Mouse (Mus musculus) liver, embryonic 15.5 days (tissue): ENCODE results near the gene Nr0b2. TPM values are rescaled to one million over a fixed set of nuclear protein-coding genes. Genes with fewer than 3 reads are reported as not detected.

Experiments used
- ATAC-seq: fragments of 200-750 bp; cut with Nextera tagmentation; 2 replicates; pipeline ENCODE4 v1.8.0; 2017; ENCODE audit warnings: moderate number of reproducible peaks, mild to moderate bottlenecking, moderate library complexity; ENCODE audit not compliant: insufficient read depth
- H3K27ac ChIP-seq: fragments of 300-500 bp; sonication (generic); replicated peaks from 2 replicates; pipeline ENCODE4 v1.5.1; 2015; ENCODE audit warnings: mild to moderate bottlenecking, inconsistent platforms
- H3K27me3 ChIP-seq: fragments of 300-500 bp; sonication (generic); 2 replicates; pipeline ENCODE4 v1.6.1; 2015; ENCODE audit warnings: mild to moderate bottlenecking, inconsistent platforms
- H3K36me3 ChIP-seq: fragments of 300-500 bp; sonication (generic); replicated peaks from 2 replicates; pipeline ENCODE4 v1.6.1; 2015; ENCODE audit warnings: moderate library complexity, mild to moderate bottlenecking, inconsistent platforms
- H3K4me1 ChIP-seq: fragments of 300-500 bp; sonication (generic); replicated peaks from 2 replicates; pipeline ENCODE4 v1.6.1; 2015; ENCODE audit warnings: inconsistent platforms
- H3K4me2 ChIP-seq: fragments of 300-500 bp; sonication (generic); 2 replicates; pipeline ENCODE4 v1.6.1; 2015; ENCODE audit warnings: moderate library complexity, mild to moderate bottlenecking, inconsistent platforms
- H3K4me3 ChIP-seq: fragments of 300-500 bp; sonication (generic); replicated peaks from 2 replicates; pipeline ENCODE4 v1.5.1; 2015; ENCODE audit warnings: mild to moderate bottlenecking, inconsistent platforms
- H3K9ac ChIP-seq: fragments of 300-500 bp; sonication (generic); 2 replicates; pipeline ENCODE4 v1.6.1; 2015; ENCODE audit warnings: moderate library complexity, mild to moderate bottlenecking, inconsistent platforms
- H3K9me3 ChIP-seq: fragments of 300-500 bp; sonication (generic); replicated peaks from 2 replicates; pipeline ENCODE4 v1.6.1; 2016; ENCODE audit warnings: inconsistent platforms
- WGBS: fragments of 180-500 bp; shearing (Covaris S2); methylation state at CpG from one replicate; pipeline ENCODE4 v1.1.7; 2015; ENCODE audit warnings: mixed read lengths; ENCODE audit not compliant: insufficient replicate concordance; 5-methylcytosine and 5-hydroxymethylcytosine counted together
- polyA plus RNA-seq: library from polyadenylated mRNA; unstranded; fragments of >200 nt; fragmentation: Nextera tagmentation; extraction: Ambion mirVana; gene quantifications from 2 replicates; pipeline ENCODE4 v1.2.1, GENCODE M21; 2015

Gene Nr0b2
- polyA plus RNA-seq, 1 experiment from 2014 or later = 0.97 TPM

DNA sequence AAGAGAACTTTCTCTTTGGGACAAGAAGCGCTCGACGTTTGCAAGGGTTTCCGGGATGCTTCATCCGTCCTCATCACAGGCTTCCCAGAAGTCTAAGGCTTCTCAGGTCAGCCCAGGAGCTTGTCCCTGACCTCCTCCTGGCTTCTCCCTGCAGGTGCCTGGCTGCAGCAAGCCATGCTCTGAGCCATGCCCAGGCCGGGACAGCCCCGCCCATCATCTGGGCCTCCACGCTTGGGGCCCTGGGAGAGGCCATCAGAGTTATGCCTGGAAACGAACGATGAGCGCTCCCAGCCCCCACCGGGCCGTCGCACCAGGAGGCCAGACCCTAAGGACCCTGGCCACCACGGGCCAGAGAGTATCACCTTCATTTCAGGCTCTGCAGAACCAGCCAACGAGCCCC lies 25.4 kb upstream of the Nr0b2 start:
- H3K4me3 ChIP-seq = no peak overlapping the region
- H3K9me3 ChIP-seq = no peaks in the 10 kb centered on the region
- H3K4me2 ChIP-seq = no peak overlapping the region
- H3K27me3 ChIP-seq = peaks cover under 1% of the 10 kb centered on the region; the same call in 1 of the 2 replicates
- H3K4me1 ChIP-seq = 0 out of 2 replicates have a peak, but pooled peaks cover 6% of the 10 kb centered on the region
- no peak for ATAC-seq
- no peak overlapping the region for H3K27ac ChIP-seq
- peaks cover 32% of the 10 kb centered on the region for H3K36me3 ChIP-seq
- 63% methylated on average over 16 of the region's 16 CpGs for WGBS
- no peak overlapping the region for H3K9ac ChIP-seq

DNA sequence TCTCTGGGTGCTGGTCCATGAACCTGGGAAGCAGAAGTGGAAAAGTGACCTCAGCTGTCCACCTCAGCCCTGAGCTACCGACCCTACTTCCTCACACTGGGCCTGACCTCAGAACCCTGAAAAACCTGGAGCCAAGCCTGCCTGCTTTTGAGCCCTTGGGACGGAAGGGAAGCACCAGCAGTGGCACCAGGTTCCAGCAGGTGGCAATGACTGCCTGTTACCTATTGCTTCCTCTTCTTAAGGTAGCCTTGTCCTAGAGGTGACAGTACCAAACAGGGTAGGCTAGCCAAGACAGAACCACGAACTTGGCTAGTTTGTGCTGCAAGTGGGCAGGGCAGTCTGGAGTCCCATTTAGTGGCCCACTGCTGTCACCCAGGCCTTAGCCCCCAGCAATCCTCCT lies 20.4 kb upstream of the Nr0b2 start:
- H3K36me3 ChIP-seq = peaks cover 81% of the 10 kb centered on the region
- no peak for ATAC-seq
- no peak overlapping the region for H3K4me3 ChIP-seq

DNA sequence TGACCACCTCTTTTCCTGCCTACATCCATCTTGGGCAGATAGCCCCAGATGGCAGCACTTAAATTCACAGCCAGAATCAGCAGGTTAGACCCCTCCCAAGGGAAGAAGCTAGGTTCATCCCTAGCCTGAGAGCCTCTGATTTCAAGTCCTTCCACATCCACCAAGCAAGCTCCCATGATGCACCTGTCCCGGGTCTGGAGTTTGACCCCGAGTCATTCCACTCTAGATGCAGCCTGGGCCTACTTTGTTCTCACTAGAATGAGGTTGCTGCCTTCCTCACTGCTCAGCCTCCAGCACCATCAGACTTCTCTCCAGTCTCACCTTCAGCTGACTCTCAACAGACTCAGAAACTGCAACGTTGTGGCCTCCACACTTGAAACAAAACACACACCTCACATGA lies 17.1 kb upstream of the Nr0b2 start:
- Histone ChIP-seq H3K36me3 (peaks cover 99% of the 10 kb centered on the region), H3K4me2 (no peak overlapping the region), H3K27me3 (no peaks in the 10 kb centered on the region), H3K9ac (no peak overlapping the region), H3K27ac (no peak overlapping the region), H3K4me3 (no peak overlapping the region), H3K4me1 (no peaks in the 10 kb centered on the region), H3K9me3 (no peaks in the 10 kb centered on the region)
- 68% methylated on average over 3 of the region's 3 CpGs for WGBS
- no peak for ATAC-seq

More for the DNA sequence above, 20.4 kb upstream of the Nr0b2 start:
- Histone ChIP-seq H3K4me2 (no peak overlapping the region), H3K27me3 (no peaks in the 10 kb centered on the region), H3K9ac (no peak overlapping the region), H3K4me1 (0 out of 2 replicates have a peak, but pooled peaks cover 5% of the 10 kb centered on the region), H3K9me3 (no peaks in the 10 kb centered on the region), H3K27ac (no peak overlapping the region)
- 68% methylated on average over 3 of the region's 3 CpGs for WGBS

DNA sequence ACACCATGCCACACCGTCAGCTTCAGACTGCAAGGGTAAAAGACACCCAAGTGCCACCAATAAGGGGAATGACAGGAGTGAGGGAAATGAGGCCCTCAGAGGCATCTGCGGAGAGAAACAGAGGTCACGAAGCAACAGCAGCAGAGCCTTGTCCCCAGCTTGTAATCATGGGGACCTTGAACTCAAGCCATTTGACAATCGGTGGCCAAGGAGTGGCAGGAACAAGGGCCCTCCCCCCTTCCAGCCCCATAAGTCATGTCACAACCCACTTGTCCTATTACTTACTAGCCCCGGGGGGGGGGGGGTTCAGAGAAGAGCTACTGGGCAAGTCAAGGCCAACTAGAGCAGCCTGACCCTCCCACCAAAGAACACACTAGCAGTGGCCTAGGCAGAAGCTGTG lies 16.5 kb upstream of the Nr0b2 start:
- Histone ChIP-seq H3K27ac (no peak overlapping the region), H3K9me3 (no peaks in the 10 kb centered on the region), H3K9ac (no peak overlapping the region), H3K4me1 (no peaks in the 10 kb centered on the region), H3K36me3 (peaks cover 99% of the 10 kb centered on the region), H3K4me2 (no peak overlapping the region), H3K27me3 (no peaks in the 10 kb centered on the region), H3K4me3 (no peak overlapping the region)
- 72% methylated on average over 5 of the region's 5 CpGs for WGBS
- no peak for ATAC-seq

DNA sequence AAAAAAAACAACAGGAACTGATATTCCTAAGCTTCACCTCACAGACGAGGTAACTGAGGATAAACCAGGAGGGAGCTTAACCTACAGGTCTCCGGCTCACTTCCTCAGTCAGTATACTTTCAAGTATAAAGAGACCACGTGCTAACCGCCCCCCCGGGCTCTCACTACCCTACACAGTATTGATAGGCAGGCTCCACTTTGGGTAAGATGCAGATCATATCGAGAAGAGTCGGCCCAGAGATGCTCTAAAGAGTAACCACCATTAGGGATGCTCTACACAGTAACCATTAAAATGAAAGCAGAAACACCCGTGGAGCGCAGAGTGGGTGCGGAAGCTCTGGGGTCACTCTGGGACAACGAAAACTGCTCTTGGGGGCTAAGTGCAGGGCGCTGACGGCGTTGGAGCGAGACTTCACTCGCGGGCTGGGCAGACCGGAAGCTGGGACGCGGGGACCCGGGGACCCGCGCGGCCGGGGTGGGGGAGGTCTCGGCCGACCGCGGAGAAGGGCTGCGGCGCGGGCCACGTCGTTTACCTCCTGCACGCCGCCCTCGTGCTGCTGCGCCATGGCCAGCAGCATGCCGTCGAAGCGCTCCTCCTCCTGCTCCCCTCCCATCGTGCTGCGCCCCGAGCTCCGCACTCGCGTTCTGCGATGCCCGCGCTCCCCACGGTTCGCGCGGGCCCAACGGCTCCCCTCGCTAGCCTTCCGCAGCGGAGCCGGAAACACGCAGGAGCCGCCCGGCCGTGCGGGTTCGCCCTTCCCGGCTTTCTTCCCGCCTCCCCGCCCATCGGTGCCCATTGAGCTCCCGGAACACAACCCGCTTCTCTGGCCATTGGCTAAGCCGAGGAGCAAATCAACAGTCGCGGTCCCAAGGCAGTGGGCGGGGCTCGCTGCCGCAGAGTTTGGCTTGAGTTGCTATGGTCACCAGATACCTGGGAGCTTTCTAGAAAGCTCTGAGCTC lies 7.6 kb upstream of the Nr0b2 start, which contains the start of gene Nudc:
Gene Nudc (minus strand): TSS at position 725 of the 960 bp plus-strand sequence.
- Histone ChIP-seq H3K9ac (peak within 1 kb of the TSS; percentile 87), H3K9me3 (no peaks in the 10 kb centered on the region), H3K4me3 (peak within 1 kb of the TSS; percentile 95), H3K27me3 (no peaks in the 10 kb centered on the region), H3K27ac (peak within 1 kb of the TSS; percentile 70), H3K4me2 (peak within 1 kb of the TSS; percentile 80), H3K4me1 (peaks cover 23% of the 10 kb centered on the region), H3K36me3 (peaks cover 30% of the 10 kb centered on the region)
- ATAC-seq = peak; percentile 99
- under 1% methylated on average over 77 of the region's 77 CpGs for WGBS

DNA sequence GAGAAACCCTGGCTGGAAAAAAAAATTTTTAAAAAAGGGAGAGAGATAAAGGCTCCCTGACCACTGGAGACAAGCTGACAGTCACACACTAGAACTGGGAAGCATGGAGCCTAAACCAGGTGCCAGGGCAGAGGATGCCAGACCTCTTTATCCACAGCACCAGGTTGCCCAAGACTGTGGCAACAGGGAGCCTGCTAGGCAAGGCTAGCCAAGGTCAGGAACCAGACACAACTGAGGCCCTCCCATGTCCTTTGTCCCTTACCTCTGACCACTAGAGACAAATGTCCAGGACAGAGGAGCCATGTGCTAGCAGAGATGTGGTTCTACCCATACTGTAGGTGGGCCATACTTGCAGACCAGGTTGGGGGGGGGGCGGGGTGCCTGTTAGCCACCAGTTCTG lies 1.1 kb upstream of the Nr0b2 start:
- 53% methylated on average over 1 of the region's 1 CpGs for WGBS
- H3K27ac ChIP-seq = no peak overlapping the region

DNA sequence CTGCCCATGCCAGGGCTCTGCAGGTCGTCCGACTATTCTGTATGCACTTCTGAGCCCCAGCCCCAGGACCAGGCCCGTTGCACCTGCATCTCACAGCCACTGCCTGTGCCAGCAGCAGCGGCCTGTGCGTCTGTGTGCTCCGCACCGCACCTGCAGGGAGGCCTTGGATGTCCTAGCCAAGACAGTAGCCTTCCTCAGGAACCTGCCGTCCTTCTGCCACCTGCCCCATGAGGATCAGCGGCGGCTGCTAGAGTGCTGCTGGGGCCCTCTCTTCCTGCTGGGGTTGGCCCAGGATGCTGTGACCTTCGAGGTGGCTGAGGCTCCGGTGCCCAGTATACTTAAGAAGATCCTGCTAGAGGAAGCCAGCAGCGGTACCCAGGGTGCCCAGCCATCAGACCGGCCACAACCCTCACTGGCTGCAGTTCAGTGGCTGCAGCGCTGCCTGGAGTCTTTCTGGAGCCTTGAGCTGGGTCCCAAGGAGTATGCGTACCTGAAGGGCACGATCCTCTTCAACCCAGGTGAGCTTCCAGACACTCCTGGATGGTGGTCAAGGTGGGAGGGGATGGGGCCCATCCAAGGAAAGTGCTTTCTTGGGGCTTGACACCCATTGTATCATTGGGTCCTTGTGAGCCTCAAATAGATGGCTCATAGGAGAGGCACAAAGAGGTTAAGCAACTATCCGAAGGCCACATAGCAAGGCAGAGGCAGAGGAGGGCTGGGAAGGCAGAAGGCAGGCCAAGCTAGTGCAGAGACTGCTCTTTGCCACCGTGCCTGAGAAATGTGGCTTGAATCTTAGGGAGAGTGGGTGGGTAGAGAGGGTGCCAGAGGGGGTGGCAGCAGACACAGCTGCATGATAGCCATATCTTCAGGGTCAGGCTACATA lies 513 bp downstream of the Nr0b2 start:
- Histone ChIP-seq H3K4me3 (no peak overlapping the region; the same call in 1 of the 2 replicates), H3K27ac (no peak overlapping the region)

More for the DNA sequence above, 1.1 kb upstream of the Nr0b2 start:
- Histone ChIP-seq H3K4me2 (no peak overlapping the region), H3K36me3 (no peaks in the 10 kb centered on the region), H3K9me3 (no peaks in the 10 kb centered on the region), H3K4me3 (no peak overlapping the region), H3K27me3 (no peaks in the 10 kb centered on the region; the same call in 1 of the 2 replicates), H3K4me1 (peaks cover 23% of the 10 kb centered on the region), H3K9ac (no peak overlapping the region)
- ATAC-seq = no peak

DNA sequence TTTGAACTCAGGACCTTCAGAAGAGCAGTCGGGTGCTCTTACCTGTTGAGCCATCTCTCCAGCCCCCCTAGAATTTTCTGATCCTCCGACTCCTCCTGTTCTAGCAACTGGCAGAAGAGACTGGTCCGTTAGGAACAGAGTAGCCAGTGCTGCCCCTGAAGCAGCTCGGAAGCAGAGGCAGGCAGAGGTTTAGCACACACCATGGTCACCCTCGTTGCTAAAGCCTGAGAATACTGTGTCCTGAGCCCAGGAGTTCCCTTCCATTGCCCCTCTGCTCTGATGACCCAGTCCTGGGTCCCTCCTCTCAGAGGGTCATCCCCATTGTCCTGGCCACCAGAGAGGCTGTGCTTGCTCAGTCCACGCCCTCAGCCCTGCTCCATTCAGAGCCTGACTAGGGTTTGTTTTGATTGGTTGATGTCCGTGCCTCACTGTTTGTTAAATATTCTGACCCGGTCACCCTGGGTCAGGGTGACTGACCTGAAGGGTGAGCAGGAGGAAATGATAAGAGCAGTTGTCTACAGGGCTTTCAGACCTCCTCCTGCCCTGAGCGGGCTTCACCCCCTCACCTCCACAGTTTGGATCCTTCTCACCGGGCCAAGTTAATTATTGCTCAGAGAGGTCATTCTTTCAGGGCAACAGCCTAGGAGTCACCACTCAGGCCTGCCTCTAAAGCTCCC lies 4.0 kb downstream of the Nr0b2 start:
- Histone ChIP-seq H3K4me2 (0 out of 2 replicates have a peak overlapping the region, but pooled peaks have one; percentile 11), H3K9ac (no peak overlapping the region), H3K4me3 (no peak overlapping the region), H3K9me3 (no peaks in the 10 kb centered on the region), H3K4me1 (peaks cover 20% of the 10 kb centered on the region), H3K27ac (peak overlapping the region; percentile 45; the same call in 1 of the 2 replicates), H3K36me3 (no peaks in the 10 kb centered on the region), H3K27me3 (no peaks in the 10 kb centered on the region; the same call in 1 of the 2 replicates)
- WGBS = 50% methylated on average over 10 of the region's 10 CpGs
- ATAC-seq = peak; percentile 89

More for the DNA sequence above, 513 bp downstream of the Nr0b2 start:
- peaks cover 23% of the 10 kb centered on the region for H3K4me1 ChIP-seq
- H3K36me3 ChIP-seq = no peaks in the 10 kb centered on the region
- no peak for ATAC-seq
- no peak overlapping the region for H3K9ac ChIP-seq
- H3K27me3 ChIP-seq = no peaks in the 10 kb centered on the region; the same call in 1 of the 2 replicates
- H3K9me3 ChIP-seq = no peaks in the 10 kb centered on the region
- peak overlapping the region; percentile 32 for H3K4me2 ChIP-seq
- 43% methylated on average over 19 of the region's 19 CpGs for WGBS

DNA sequence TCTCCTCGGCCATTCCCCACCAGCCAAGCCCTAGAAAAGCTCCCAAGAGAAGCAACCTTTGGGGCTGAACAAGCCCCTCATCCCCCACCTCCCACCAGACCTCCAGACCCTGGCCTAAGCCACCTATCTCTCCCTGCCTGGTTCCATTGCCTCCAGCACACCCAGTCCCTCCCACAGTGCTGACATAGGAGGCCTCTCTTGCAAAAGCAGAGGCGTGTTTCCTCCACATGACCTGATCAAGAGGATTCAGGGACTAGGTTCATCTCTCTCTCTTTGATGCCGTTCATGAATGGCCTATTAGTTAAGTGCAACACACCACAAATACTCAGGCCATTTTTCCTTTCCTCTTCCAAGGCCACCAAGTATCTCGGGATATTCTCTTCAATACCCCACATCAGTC lies 6.7 kb downstream of the Nr0b2 start:
- Histone ChIP-seq H3K4me3 (no peak overlapping the region), H3K9me3 (no peaks in the 10 kb centered on the region), H3K27ac (no peak overlapping the region), H3K27me3 (no peaks in the 10 kb centered on the region), H3K4me1 (no peaks in the 10 kb centered on the region; the same call in 1 of the 2 replicates), H3K9ac (no peak overlapping the region), H3K4me2 (no peak overlapping the region), H3K36me3 (no peaks in the 10 kb centered on the region)
- ATAC-seq = no peak
- WGBS = 65% methylated on average over 4 of the region's 4 CpGs

DNA sequence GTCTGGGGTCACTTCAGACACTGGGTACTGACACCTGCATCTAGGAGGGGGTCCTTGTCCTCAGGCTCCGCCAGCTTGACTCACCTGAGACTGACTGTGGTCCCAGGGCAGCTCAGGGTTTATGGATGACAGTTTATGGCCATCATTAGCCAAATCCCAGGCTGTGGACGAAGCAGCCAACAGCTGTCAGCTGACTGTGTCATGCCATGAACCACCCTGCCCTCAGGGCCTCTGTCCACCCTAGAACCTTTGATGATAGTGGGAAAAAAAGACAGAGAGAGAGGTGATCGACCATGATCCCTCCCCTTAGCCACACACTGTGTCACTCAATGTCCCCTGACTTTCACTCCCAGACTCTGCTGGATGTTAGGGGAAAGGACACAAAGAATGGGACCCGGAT lies 8.4 kb downstream of the Nr0b2 start:
- Histone ChIP-seq H3K9me3 (no peaks in the 10 kb centered on the region), H3K4me3 (no peak overlapping the region), H3K36me3 (no peaks in the 10 kb centered on the region), H3K27ac (no peak overlapping the region), H3K27me3 (no peaks in the 10 kb centered on the region), H3K9ac (no peak overlapping the region), H3K4me1 (no peaks in the 10 kb centered on the region; the same call in 1 of the 2 replicates), H3K4me2 (no peak overlapping the region)
- 47% methylated on average over 4 of the region's 4 CpGs for WGBS
- ATAC-seq = no peak
